ENCODE assay signal across 21 mouse cellular contexts in the genomic region with DNA sequence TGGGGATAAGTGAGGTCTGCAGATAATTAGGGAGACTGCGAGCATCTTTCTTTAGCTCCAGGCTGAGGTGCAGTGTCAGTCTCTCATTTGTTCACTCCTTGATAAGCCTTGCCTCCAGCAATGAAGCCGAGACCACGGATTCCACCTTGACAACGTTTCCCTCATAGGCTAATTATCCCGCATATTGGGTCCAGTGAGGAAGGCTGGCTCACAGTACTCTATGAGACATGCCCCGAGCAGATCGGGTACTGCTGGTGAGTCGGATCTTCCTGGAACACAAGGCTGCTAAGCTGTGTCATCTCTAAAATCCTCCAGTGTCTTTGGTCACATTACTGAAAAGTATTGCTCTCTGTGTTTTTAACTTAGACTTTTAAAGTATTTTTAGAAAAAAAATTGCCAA.
A peak's percentile ranks its signal among the peaks of the same experiment; 100 is the strongest.
DNase-seq lines count a peak whose midpoint lies in the region; ATAC-seq and TF ChIP-seq lines count a peak whose summit lies in the region.
"Had no signal": no experiment of that assay in that cellular context is flagged by ENCODE, and none has a peak within 500 bp of the region (broad histone marks: within the 10 kb centered on the region; RNA-seq: fewer than 3 reads in every experiment).

No protein-coding gene starts in this region.

- no peaks in the 10 kb centered on the region for H3K36me3 ChIP-seq in midbrain, embryonic 14.5 days (ENCODE audit: control insufficient read depth, insufficient read depth, low read length)
- H3K36me3 ChIP-seq in midbrain, embryonic 10.5 days, result no peaks in the 10 kb centered on the region
- H3K36me3 ChIP-seq: embryonic facial prominence, embryonic 13.5 days; embryonic facial prominence, embryonic 15.5 days; forebrain, embryonic 15.5 days had no signal

- H3K4me3 ChIP-seq in midbrain, embryonic 14.5 days (replicated peaks; ENCODE audit: low read depth, low read length), result no peak overlapping the region
- no peak overlapping the region for H3K4me3 ChIP-seq in midbrain, embryonic 10.5 days
- H3K4me3 ChIP-seq: embryonic facial prominence, embryonic 13.5 days; embryonic facial prominence, embryonic 15.5 days; forebrain, embryonic 13.5 days; forebrain, embryonic 15.5 days had no signal

- H3K4me2 ChIP-seq in midbrain, embryonic 14.5 days (ENCODE audit: low read length), result no peak overlapping the region
- H3K4me2 ChIP-seq: embryonic facial prominence, embryonic 13.5 days; embryonic facial prominence, embryonic 15.5 days; forebrain, embryonic 13.5 days; forebrain, embryonic 15.5 days had no signal

- TF ChIP-seq CTCF in brain, embryonic 14.5 days (IDR thresholded peaks at IDR 0.05; ENCODE audit: borderline replicate concordance, extremely low read depth, insufficient read depth, insufficient read length), result no peak

- WGBS in midbrain, embryonic 14.5 days, result 68% methylated on average over 8 of the region's 8 CpGs
- 87% methylated on average over 8 of the region's 8 CpGs for WGBS in midbrain, embryonic 10.5 days

- ATAC-seq in midbrain, embryonic 14.5 days (ENCODE audit: low FRiP score, low TSS enrichment), result no peak
- ATAC-seq: activated CD4-positive, CD25-positive, alpha-beta regulatory T cell, adult 4 months; forebrain, embryonic 15.5 days; forebrain, postnatal 0 days; Patski had no signal

- no peaks in the 10 kb centered on the region for H3K9me3 ChIP-seq in midbrain, embryonic 14.5 days (ENCODE audit: control insufficient read depth, low read length)
- H3K9me3 ChIP-seq in midbrain, embryonic 10.5 days (replicated peaks), result no peaks in the 10 kb centered on the region
- H3K9me3 ChIP-seq: embryonic facial prominence, embryonic 13.5 days; embryonic facial prominence, embryonic 15.5 days; forebrain, embryonic 13.5 days; forebrain, embryonic 15.5 days had no signal

- TF ChIP-seq POLR2A in brain, embryonic 14.5 days (IDR thresholded peaks at IDR 0.05; ENCODE audit: borderline replicate concordance, extremely low read depth, insufficient read depth, insufficient read length, poor library complexity, severe bottlenecking), result no peak

- no peak overlapping the region for H3K9ac ChIP-seq in midbrain, embryonic 14.5 days (replicated peaks; ENCODE audit: low read length)
- H3K9ac ChIP-seq: embryonic facial prominence, embryonic 13.5 days; embryonic facial prominence, embryonic 15.5 days; forebrain, embryonic 13.5 days; forebrain, embryonic 15.5 days; forebrain, postnatal 0 days had no signal

- no peaks in the 10 kb centered on the region for H3K27me3 ChIP-seq in midbrain, embryonic 14.5 days (ENCODE audit: control insufficient read depth, insufficient read depth, low read length)
- H3K27me3 ChIP-seq in midbrain, embryonic 10.5 days (ENCODE audit: low read depth, poor library complexity, severe bottlenecking), result no peaks in the 10 kb centered on the region; the same call in 1 of the 2 replicates
- H3K27me3 ChIP-seq: embryonic facial prominence, embryonic 15.5 days; forebrain, embryonic 13.5 days; forebrain, embryonic 15.5 days; Patski had no signal

- H3K4me1 ChIP-seq in midbrain, embryonic 14.5 days (ENCODE audit: control insufficient read depth, insufficient read depth, low read length), result peaks cover 21% of the 10 kb centered on the region; the same call in 1 of the 2 replicates
- peaks cover 45% of the 10 kb centered on the region for H3K4me1 ChIP-seq in midbrain, embryonic 10.5 days

- DNase-seq in midbrain, embryonic 14.5 days, result peak; percentile 56
- no peak for DNase-seq in midbrain, embryonic 10.5 days (ENCODE audit: low spot score)
- peak; percentile 24 for DNase-seq in retina, postnatal 1 day
- no peak for DNase-seq in retina, embryonic 14.5 days (ENCODE audit: low spot score)
- peak; percentile 36 for DNase-seq in brain, embryonic 14.5 days (ENCODE audit: low read depth)
- no peak for DNase-seq in cerebellum, adult 11 months
- DNase-seq in cerebellum, adult 9-10 months, result no peak
- DNase-seq: adrenal gland, adult 8-10 months; adrenal gland, postnatal 14 days; adrenal gland, postnatal 36 days; cerebellum, adult 11-12 months; cerebellum, adult 9-11 months; cerebellum, postnatal 14 days; cerebellum, postnatal 36 days; forebrain, postnatal 0 days had no signal

- no peak overlapping the region for H3K27ac ChIP-seq in midbrain, embryonic 14.5 days (replicated peaks; ENCODE audit: low read depth, low read length)
- H3K27ac ChIP-seq in midbrain, embryonic 10.5 days (replicated peaks), result no peak overlapping the region
- H3K27ac ChIP-seq: embryonic facial prominence, embryonic 13.5 days; forebrain, embryonic 13.5 days; forebrain, embryonic 15.5 days had no signal

Comparison
In these comparisons a context has a peak if more than half of its experiments do, and no peak if none do; other contexts are left out.
1. DNase-seq: peak in midbrain, embryonic 14.5 days (single experiment), retina, postnatal 1 day (single experiment) and brain, embryonic 14.5 days (single experiment); none in midbrain, embryonic 10.5 days (single experiment), retina, embryonic 14.5 days (single experiment), cerebellum, adult 11 months (single experiment) and cerebellum, adult 9-10 months (single experiment).